Mouse (Mus musculus): ENCODE measurements around the gene Tns3. TPM values are rescaled to one million over a fixed set of nuclear protein-coding genes. Genes with fewer than 3 reads are reported as not detected.

Gene Tns3
- polyA plus RNA-seq, 1 experiment from 2014 or later, result 8.8 TPM

- no peak overlapping the region for H3K9ac ChIP-seq (ENCODE audit: low read length)
- no peak overlapping the region for H3K27ac ChIP-seq (ENCODE audit: low read depth, low read length)
- no peak for ATAC-seq (replicated peaks; ENCODE audit: low FRiP score)
- H3K27me3 ChIP-seq (ENCODE audit: control insufficient read depth, insufficient read depth, low read length), result no peaks in the 10 kb centered on the region
- H3K4me1 ChIP-seq (replicated peaks; ENCODE audit: control insufficient read depth, insufficient read depth, low read length), result peaks cover 1% of the 10 kb centered on the region; the same call in 1 of the 2 replicates
- no peak for DNase-seq (ENCODE audit: low spot score)
- no peaks in the 10 kb centered on the region for H3K9me3 ChIP-seq (ENCODE audit: control insufficient read depth, low read length)
- no peak overlapping the region for H3K4me3 ChIP-seq (ENCODE audit: low read depth, low read length)
- no peaks in the 10 kb centered on the region; the same call in 1 of the 2 replicates for H3K36me3 ChIP-seq (ENCODE audit: control insufficient read depth, insufficient read depth, low read length)
- H3K4me2 ChIP-seq (ENCODE audit: low read depth, low read length, severe bottlenecking), result no peak overlapping the region
- 84% methylated on average over 5 of the region's 5 CpGs for WGBS
Observed at GRCm38 (mm10) chr11:8579789-8580188, 84.5 kb downstream of the Tns3 start.

- Histone ChIP-seq H3K4me2 (ENCODE audit: low read depth, low read length, severe bottlenecking) (no peak overlapping the region), H3K27me3 (ENCODE audit: control insufficient read depth, insufficient read depth, low read length) (no peaks in the 10 kb centered on the region), H3K9ac (ENCODE audit: low read length) (no peak overlapping the region), H3K4me1 (replicated peaks; ENCODE audit: control insufficient read depth, insufficient read depth, low read length) (no peaks in the 10 kb centered on the region), H3K9me3 (ENCODE audit: control insufficient read depth, low read length) (no peaks in the 10 kb centered on the region), H3K4me3 (ENCODE audit: low read depth, low read length) (no peak overlapping the region), H3K27ac (ENCODE audit: low read depth, low read length) (no peak overlapping the region), H3K36me3 (ENCODE audit: control insufficient read depth, insufficient read depth, low read length) (no peaks in the 10 kb centered on the region)
- 79% methylated on average over 10 of the region's 10 CpGs for WGBS
- DNase-seq (ENCODE audit: low spot score) (no peak), ATAC-seq (replicated peaks; ENCODE audit: low FRiP score) (no peak)
Observed at GRCm38 (mm10) chr11:8575217-8576180, 88.8 kb downstream of the Tns3 start.

- H3K4me3 ChIP-seq (ENCODE audit: low read depth, low read length), result no peak overlapping the region
- DNase-seq (ENCODE audit: low spot score), result no peak
- no peaks in the 10 kb centered on the region for H3K27me3 ChIP-seq (ENCODE audit: control insufficient read depth, insufficient read depth, low read length)
- H3K9me3 ChIP-seq (ENCODE audit: control insufficient read depth, low read length), result no peaks in the 10 kb centered on the region
- no peak for ATAC-seq (replicated peaks; ENCODE audit: low FRiP score)
- no peaks in the 10 kb centered on the region for H3K36me3 ChIP-seq (ENCODE audit: control insufficient read depth, insufficient read depth, low read length)
- H3K27ac ChIP-seq (ENCODE audit: low read depth, low read length), result no peak overlapping the region
- H3K9ac ChIP-seq (ENCODE audit: low read length), result no peak overlapping the region
- H3K4me1 ChIP-seq (replicated peaks; ENCODE audit: control insufficient read depth, insufficient read depth, low read length), result no peaks in the 10 kb centered on the region
- WGBS, result 77% methylated on average over 6 of the region's 6 CpGs
- no peak overlapping the region for H3K4me2 ChIP-seq (ENCODE audit: low read depth, low read length, severe bottlenecking)
Observed at GRCm38 (mm10) chr11:8574562-8574961, 89.8 kb downstream of the Tns3 start.

GRCm38 (mm10) chr11:8572762-8573161 is 91.6 kb downstream of the Tns3 start:
- Histone ChIP-seq H3K9me3 (ENCODE audit: control insufficient read depth, low read length) (no peaks in the 10 kb centered on the region), H3K36me3 (ENCODE audit: control insufficient read depth, insufficient read depth, low read length) (no peaks in the 10 kb centered on the region), H3K4me2 (ENCODE audit: low read depth, low read length, severe bottlenecking) (no peak overlapping the region), H3K27me3 (ENCODE audit: control insufficient read depth, insufficient read depth, low read length) (no peaks in the 10 kb centered on the region), H3K9ac (ENCODE audit: low read length) (no peak overlapping the region), H3K4me1 (replicated peaks; ENCODE audit: control insufficient read depth, insufficient read depth, low read length) (peaks cover 4% of the 10 kb centered on the region; the same call in 1 of the 2 replicates), H3K4me3 (ENCODE audit: low read depth, low read length) (no peak overlapping the region), H3K27ac (ENCODE audit: low read depth, low read length) (no peak overlapping the region)
- WGBS, result 87% methylated on average over 7 of the region's 7 CpGs
- DNase-seq (ENCODE audit: low spot score) (no peak), ATAC-seq (replicated peaks; ENCODE audit: low FRiP score) (no peak)

- Histone ChIP-seq H3K4me3 (ENCODE audit: low read depth, low read length) (no peak overlapping the region), H3K9me3 (ENCODE audit: control insufficient read depth, low read length) (no peaks in the 10 kb centered on the region), H3K27me3 (ENCODE audit: control insufficient read depth, insufficient read depth, low read length) (no peaks in the 10 kb centered on the region), H3K9ac (ENCODE audit: low read length) (no peak overlapping the region), H3K4me2 (ENCODE audit: low read depth, low read length, severe bottlenecking) (no peak overlapping the region), H3K27ac (ENCODE audit: low read depth, low read length) (no peak overlapping the region), H3K4me1 (replicated peaks; ENCODE audit: control insufficient read depth, insufficient read depth, low read length) (peaks cover 4% of the 10 kb centered on the region; the same call in 1 of the 2 replicates), H3K36me3 (ENCODE audit: control insufficient read depth, insufficient read depth, low read length) (no peaks in the 10 kb centered on the region)
- ATAC-seq (replicated peaks; ENCODE audit: low FRiP score) (0 out of 2 replicates have a peak, but pooled peaks have one; percentile 24), DNase-seq (ENCODE audit: low spot score) (no peak)
- 16% methylated on average over 7 of the region's 7 CpGs for WGBS
Observed at GRCm38 (mm10) chr11:8569232-8570028, 94.9 kb downstream of the Tns3 start.

DNA sequence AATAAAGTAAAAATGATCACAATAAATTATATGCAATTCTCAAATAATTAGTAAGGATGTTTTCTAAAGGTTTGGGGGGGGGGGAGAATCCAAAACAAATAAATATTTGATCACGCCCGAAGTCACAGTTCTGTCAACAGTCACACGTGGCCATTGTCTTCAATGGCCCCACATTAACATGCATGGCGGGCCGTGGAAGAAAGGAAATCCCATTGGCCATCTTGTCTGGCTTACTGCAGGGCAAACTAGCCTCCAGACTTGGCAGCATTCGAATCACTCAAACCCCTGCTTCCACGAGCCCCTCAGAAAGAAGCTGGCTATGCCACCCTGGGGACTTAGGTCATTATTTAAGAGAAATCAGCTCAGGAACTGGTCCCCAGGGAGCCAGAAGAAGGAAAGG is 95.5 kb downstream of the Tns3 start:
- ATAC-seq (replicated peaks; ENCODE audit: low FRiP score), result no peak
- no peak for DNase-seq (ENCODE audit: low spot score)
- WGBS, result 37% methylated on average over 7 of the region's 7 CpGs
- H3K4me2 ChIP-seq (ENCODE audit: low read depth, low read length, severe bottlenecking), result no peak overlapping the region
- H3K4me1 ChIP-seq (replicated peaks; ENCODE audit: control insufficient read depth, insufficient read depth, low read length), result peaks cover 4% of the 10 kb centered on the region; the same call in 1 of the 2 replicates
- no peaks in the 10 kb centered on the region for H3K9me3 ChIP-seq (ENCODE audit: control insufficient read depth, low read length)
- no peak overlapping the region for H3K4me3 ChIP-seq (ENCODE audit: low read depth, low read length)
- H3K9ac ChIP-seq (ENCODE audit: low read length), result no peak overlapping the region
- H3K36me3 ChIP-seq (ENCODE audit: control insufficient read depth, insufficient read depth, low read length), result no peaks in the 10 kb centered on the region
- H3K27me3 ChIP-seq (ENCODE audit: control insufficient read depth, insufficient read depth, low read length), result no peaks in the 10 kb centered on the region
- no peak overlapping the region for H3K27ac ChIP-seq (ENCODE audit: low read depth, low read length)

DNA sequence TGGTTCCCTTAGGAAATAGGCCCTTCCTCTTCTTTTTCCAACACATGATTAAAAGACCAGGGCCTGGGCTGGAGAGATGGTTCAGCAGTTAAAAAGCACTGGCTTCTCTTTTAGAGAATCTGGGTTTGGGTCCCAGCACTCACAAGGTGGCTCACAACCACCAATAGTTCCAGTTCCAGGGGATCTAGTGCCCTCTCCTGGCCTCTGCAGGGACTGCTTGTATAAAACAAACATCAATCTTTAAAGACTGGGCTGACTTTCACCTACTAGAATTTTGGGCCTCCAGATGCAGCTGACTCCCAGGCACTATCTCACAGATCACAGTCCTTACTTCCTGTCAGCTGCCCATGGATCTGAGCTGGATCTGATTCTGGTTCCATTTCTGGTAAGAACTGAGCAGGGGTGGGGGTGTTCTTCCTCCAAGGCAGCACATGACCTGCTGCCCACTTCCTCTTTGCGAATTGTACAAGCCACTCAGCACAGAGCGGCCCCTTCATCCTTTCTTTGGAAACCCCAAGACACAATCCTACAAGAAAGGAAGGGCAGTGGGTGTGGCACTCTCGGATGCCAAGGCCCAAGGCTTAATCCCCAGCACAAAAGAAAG is 98.0 kb downstream of the Tns3 start:
- H3K27ac ChIP-seq (ENCODE audit: low read depth, low read length), result no peak overlapping the region
- 55% methylated on average over 3 of the region's 3 CpGs for WGBS
- no peak overlapping the region for H3K9ac ChIP-seq (ENCODE audit: low read length)
- H3K9me3 ChIP-seq (ENCODE audit: control insufficient read depth, low read length), result no peaks in the 10 kb centered on the region
- ATAC-seq (replicated peaks; ENCODE audit: low FRiP score) (no peak), DNase-seq (ENCODE audit: low spot score) (no peak)
- no peak overlapping the region for H3K4me2 ChIP-seq (ENCODE audit: low read depth, low read length, severe bottlenecking)
- no peaks in the 10 kb centered on the region for H3K36me3 ChIP-seq (ENCODE audit: control insufficient read depth, insufficient read depth, low read length)
- no peak overlapping the region for H3K4me3 ChIP-seq (ENCODE audit: low read depth, low read length)
- H3K4me1 ChIP-seq (replicated peaks; ENCODE audit: control insufficient read depth, insufficient read depth, low read length), result peaks cover 4% of the 10 kb centered on the region; the same call in 1 of the 2 replicates
- H3K27me3 ChIP-seq (ENCODE audit: control insufficient read depth, insufficient read depth, low read length), result no peaks in the 10 kb centered on the region

DNA sequence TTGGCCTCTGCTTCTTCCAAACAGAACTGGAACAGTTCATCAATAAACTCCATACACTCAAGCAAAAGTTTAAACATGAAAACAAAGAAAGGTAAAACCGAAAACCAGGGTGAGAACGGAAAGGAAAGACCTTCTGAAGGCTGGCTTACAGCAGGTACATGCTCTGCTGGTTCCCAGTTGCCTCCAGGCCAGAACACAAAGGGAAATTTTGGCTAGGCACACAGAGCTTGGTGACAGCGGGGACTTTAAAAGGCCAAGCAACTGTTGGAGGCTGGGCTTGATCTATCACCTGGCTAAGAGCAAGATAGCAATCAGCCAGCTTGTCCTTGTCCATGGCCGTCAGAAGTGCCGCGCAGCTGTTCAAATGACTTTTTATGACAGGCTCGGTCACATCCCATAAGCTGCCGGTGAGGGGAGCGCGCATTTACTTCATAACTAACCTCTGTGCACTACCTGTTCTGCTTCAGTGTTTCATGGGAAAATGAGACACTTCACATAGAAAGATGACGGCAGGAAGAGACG is 105.5 kb downstream of the Tns3 start:
- Histone ChIP-seq H3K4me1 (replicated peaks; ENCODE audit: control insufficient read depth, insufficient read depth, low read length) (peaks cover 4% of the 10 kb centered on the region), H3K9me3 (ENCODE audit: control insufficient read depth, low read length) (no peaks in the 10 kb centered on the region), H3K27me3 (ENCODE audit: control insufficient read depth, insufficient read depth, low read length) (no peaks in the 10 kb centered on the region)

More for the DNA sequence above, 105.5 kb downstream of the Tns3 start:
- no peak overlapping the region for H3K9ac ChIP-seq (ENCODE audit: low read length)
- 93% methylated on average over 12 of the region's 12 CpGs for WGBS
- DNase-seq (ENCODE audit: low spot score) (no peak), ATAC-seq (replicated peaks; ENCODE audit: low FRiP score) (no peak)
- no peak overlapping the region for H3K4me2 ChIP-seq (ENCODE audit: low read depth, low read length, severe bottlenecking)
- no peaks in the 10 kb centered on the region for H3K36me3 ChIP-seq (ENCODE audit: control insufficient read depth, insufficient read depth, low read length)
- no peak overlapping the region for H3K4me3 ChIP-seq (ENCODE audit: low read depth, low read length)
- no peak overlapping the region for H3K27ac ChIP-seq (ENCODE audit: low read depth, low read length)

All from forebrain, embryonic 11.5 days (tissue).